Mouse (Mus musculus) heart, adult 2 months (tissue): Measurements from ENCODE around the gene Myrfl.

Experiments used
- CTCF ChIP-seq: fragments of 200-600 bp; IDR thresholded peaks from 2 replicates; pipeline ENCODE4 v1.8.1; 2022; ENCODE audit warnings: antibody characterized with exemption, mild to moderate bottlenecking, moderate library complexity
- EP300 ChIP-seq: fragments of 200-500 bp; IDR thresholded peaks from 2 replicates; pipeline ENCODE4 v1.6.1; 2011; ENCODE audit warnings: low read depth, low read length, control low read depth; ENCODE audit not compliant: insufficient read depth
- POLR2A ChIP-seq: fragments of 200-500 bp; IDR thresholded peaks from 2 replicates; pipeline ENCODE4 v1.6.1; 2011; ENCODE audit warnings: mild to moderate bottlenecking, low read depth, low read length, control low read depth; ENCODE audit not compliant: insufficient read depth

GRCm38 (mm10) chr10:116841551-116841950 lies 55.2 kb downstream of the Myrfl start:
- TF ChIP-seq POLR2A, result no peak
- no peak for TF ChIP-seq CTCF
- TF ChIP-seq EP300, result no peak
